Mouse (Mus musculus) forebrain, embryonic 10.5 days (tissue): ENCODE data around the gene Ptprm. TPM values are rescaled to one million over a fixed set of nuclear protein-coding genes. Genes with fewer than 3 reads are reported as not detected.

ENCODE experiments used
- DNase-seq: peaks from one replicate; pipeline ENCODE4 v3.0.0-alpha.2; 2017; ENCODE audit warnings: low spot score; ENCODE audit errors: extremely low spot score
- H3K27ac ChIP-seq: fragments of 300-500 bp; sonication (generic); 2 replicates; pipeline ENCODE4 v1.5.1; 2016; ENCODE audit warnings: mild to moderate bottlenecking
- H3K27me3 ChIP-seq: fragments of 300-500 bp; sonication (generic); 2 replicates; pipeline ENCODE4 v1.6.1; 2016; ENCODE audit warnings: mild to moderate bottlenecking; ENCODE audit not compliant: poor library complexity, severe bottlenecking
- H3K36me3 ChIP-seq: fragments of 300-500 bp; sonication (generic); replicated peaks from 2 replicates; pipeline ENCODE4 v1.6.1; 2016; ENCODE audit warnings: mild to moderate bottlenecking, moderate library complexity
- H3K4me1 ChIP-seq: fragments of 300-500 bp; sonication (generic); 2 replicates; pipeline ENCODE4 v1.6.1; 2016
- H3K4me3 ChIP-seq: fragments of 300-500 bp; sonication (generic); 2 replicates; pipeline ENCODE4 v1.5.1; 2016; ENCODE audit warnings: mild to moderate bottlenecking, moderate library complexity
- H3K9me3 ChIP-seq: fragments of 300-500 bp; sonication (generic); 2 replicates; pipeline ENCODE4 v1.6.1; 2016; ENCODE audit warnings: mild to moderate bottlenecking, moderate library complexity
- WGBS: fragments of 180-500 bp; shearing (Covaris S2); methylation state at CpG from one replicate; pipeline ENCODE4 v1.1.7; 2016; 5-methylcytosine and 5-hydroxymethylcytosine counted together
- polyA plus RNA-seq: library from polyadenylated mRNA; unstranded; fragments of >200 nt; fragmentation: Nextera tagmentation; extraction: Ambion mirVana; gene quantifications from 2 replicates; pipeline ENCODE4 v1.2.1, GENCODE M21; 2016

Gene Ptprm
- polyA plus RNA-seq, 1 experiment from 2014 or later, result 8.4 TPM

DNA sequence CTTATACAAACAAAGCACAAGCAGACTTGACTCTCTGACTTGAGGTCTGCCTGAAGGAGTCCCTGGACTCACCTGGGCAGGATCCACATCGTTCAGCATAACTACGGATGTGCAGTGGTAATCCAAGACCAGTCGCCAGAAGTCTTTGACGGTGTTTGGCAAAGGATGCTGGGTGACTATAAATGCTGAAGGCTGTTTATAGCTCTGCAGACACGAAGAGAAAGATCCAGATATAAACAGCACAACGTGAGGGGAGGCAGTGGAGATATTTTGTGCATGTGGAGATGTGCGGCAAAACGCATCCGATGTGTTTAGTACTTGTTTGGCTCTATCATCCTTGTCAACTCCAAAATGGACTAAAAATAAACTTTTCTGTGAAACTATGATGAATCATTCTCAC, 666.1 kb downstream of the Ptprm start:
- no peak for DNase-seq
- H3K36me3 ChIP-seq, result 0 out of 2 replicates have a peak, but pooled peaks cover 10% of the 10 kb centered on the region
- WGBS, result 94% methylated on average over 9 of the region's 9 CpGs
- H3K27ac ChIP-seq, result no peak overlapping the region
- peaks cover 5% of the 10 kb centered on the region for H3K4me1 ChIP-seq
- H3K4me3 ChIP-seq, result no peak overlapping the region
- H3K9me3 ChIP-seq, result no peaks in the 10 kb centered on the region
- H3K27me3 ChIP-seq, result no peaks in the 10 kb centered on the region

DNA sequence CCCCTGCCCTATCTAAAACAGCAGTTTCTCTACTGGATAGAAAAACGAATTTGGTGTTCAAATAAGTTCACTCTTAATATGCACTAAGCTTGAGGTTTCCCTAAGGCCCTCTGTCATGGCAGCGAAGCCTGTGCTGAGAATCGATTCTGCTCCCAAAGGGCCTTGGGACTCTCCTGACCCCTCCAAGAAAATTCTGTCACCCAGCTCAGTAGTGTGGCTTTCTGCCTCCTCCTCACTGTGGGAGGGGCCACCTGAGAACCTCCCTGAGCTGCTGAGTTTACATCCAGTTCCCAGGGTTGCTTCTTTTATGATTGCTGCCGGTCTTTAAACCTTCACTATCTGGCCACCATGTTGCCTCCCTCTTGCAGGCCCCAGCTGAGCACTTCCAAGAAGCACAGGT, 666.7 kb downstream of the Ptprm start:
- Histone ChIP-seq H3K4me3 (no peak overlapping the region), H3K27ac (no peak overlapping the region), H3K36me3 (0 out of 2 replicates have a peak, but pooled peaks cover 10% of the 10 kb centered on the region), H3K27me3 (no peaks in the 10 kb centered on the region), H3K9me3 (no peaks in the 10 kb centered on the region), H3K4me1 (peaks cover 4% of the 10 kb centered on the region; the same call in 1 of the 2 replicates)
- 88% methylated on average over 4 of the region's 4 CpGs for WGBS
- DNase-seq, result no peak

DNA sequence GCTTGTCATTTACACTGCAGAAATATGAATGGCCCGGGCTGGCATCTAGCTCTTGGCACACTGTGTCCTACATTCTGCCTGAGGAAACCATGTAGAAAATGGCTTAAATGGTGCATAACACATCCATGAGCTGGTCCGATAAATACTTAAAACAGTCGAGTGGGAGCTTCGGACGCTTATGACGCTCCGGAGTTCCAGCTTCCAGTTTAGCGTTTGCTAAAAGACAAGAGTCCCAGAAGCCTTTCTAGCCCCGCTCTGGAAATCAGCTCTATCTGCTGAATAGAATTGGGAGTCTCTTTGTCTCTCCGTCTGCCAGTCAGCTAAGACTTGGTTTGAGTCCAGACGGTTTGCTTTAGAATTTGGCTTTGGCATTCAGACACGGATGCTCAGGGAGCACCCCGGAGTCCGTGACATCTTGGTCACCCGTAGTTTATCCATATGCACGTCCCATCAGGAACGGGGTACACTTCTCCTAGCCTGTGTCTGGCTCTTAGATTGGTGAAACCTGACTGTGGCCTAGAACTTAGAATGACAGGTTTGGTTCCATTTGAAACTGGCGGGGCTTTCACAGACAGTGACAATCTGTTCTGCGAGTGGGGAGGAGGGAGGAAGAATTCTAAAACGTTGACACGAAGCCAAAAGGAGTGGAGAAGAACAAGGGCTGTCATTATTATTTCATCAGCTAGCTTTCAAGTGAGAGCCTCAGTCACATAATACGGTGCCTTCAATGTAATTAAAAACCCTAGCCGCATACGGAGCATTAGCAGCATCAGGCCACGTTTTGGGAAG, 667.4 kb downstream of the Ptprm start:
- 0 out of 2 replicates have a peak, but pooled peaks cover 10% of the 10 kb centered on the region for H3K36me3 ChIP-seq
- DNase-seq, result no peak
- no peaks in the 10 kb centered on the region for H3K9me3 ChIP-seq
- no peak overlapping the region for H3K4me3 ChIP-seq
- 90% methylated on average over 25 of the region's 25 CpGs for whole genome bisulfite sequencing
- no peaks in the 10 kb centered on the region for H3K27me3 ChIP-seq
- H3K4me1 ChIP-seq, result peaks cover 4% of the 10 kb centered on the region; the same call in 1 of the 2 replicates
- H3K27ac ChIP-seq, result no peak overlapping the region

- H3K4me1 ChIP-seq, result peaks cover 4% of the 10 kb centered on the region; the same call in 1 of the 2 replicates
- H3K27me3 ChIP-seq, result no peaks in the 10 kb centered on the region
- H3K9me3 ChIP-seq, result no peaks in the 10 kb centered on the region
- whole genome bisulfite sequencing, result 82% methylated on average over 8 of the region's 8 CpGs
- 0 out of 2 replicates have a peak, but pooled peaks cover 8% of the 10 kb centered on the region for H3K36me3 ChIP-seq
- H3K4me3 ChIP-seq, result no peak overlapping the region
- H3K27ac ChIP-seq, result no peak overlapping the region
- DNase-seq, result no peak
Measured at GRCm38 (mm10) chr17:66683411-66683810, 670.8 kb downstream of the Ptprm start.

DNA sequence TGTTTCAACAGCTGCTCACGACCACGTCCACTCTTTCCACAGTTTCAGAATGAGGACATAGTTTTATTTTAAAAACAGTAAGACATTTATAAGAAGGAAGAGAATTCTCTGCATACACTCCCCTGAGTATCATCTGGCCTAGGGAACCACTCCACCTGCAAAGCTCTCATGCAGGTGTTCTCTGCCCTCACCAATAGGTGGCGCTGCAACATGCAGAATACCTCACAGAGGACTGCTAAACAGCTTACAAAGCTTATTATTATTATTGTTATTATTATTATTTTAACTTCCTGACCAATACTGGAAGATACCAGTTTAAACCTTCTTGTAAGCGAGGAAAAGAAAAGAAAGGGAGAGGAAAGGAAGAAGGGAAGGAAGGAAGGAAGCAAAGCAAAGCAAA, 673.6 kb downstream of the Ptprm start:
- 22% methylated on average over 4 of the region's 4 CpGs for WGBS
- H3K27me3 ChIP-seq, result no peaks in the 10 kb centered on the region

GRCm38 (mm10) chr17:66674667-66675066, 679.6 kb downstream of the Ptprm start:
- 91% methylated on average over 2 of the region's 2 CpGs for WGBS
- Histone ChIP-seq H3K27me3 (no peaks in the 10 kb centered on the region), H3K4me1 (peaks cover 16% of the 10 kb centered on the region), H3K4me3 (no peak overlapping the region), H3K9me3 (no peaks in the 10 kb centered on the region), H3K27ac (no peak overlapping the region), H3K36me3 (no peaks in the 10 kb centered on the region; the same call in 1 of the 2 replicates)
- DNase-seq, result no peak

More for the DNA sequence above, 673.6 kb downstream of the Ptprm start:
- DNase-seq, result peak; percentile 50
- H3K4me1 ChIP-seq, result peaks cover 4% of the 10 kb centered on the region; the same call in 1 of the 2 replicates
- no peaks in the 10 kb centered on the region for H3K9me3 ChIP-seq
- no peaks in the 10 kb centered on the region; the same call in 1 of the 2 replicates for H3K36me3 ChIP-seq
- H3K27ac ChIP-seq, result no peak overlapping the region
- H3K4me3 ChIP-seq, result no peak overlapping the region

GRCm38 (mm10) chr17:66671715-66672230, 682.5 kb downstream of the Ptprm start:
- WGBS, result 88% methylated on average over 16 of the region's 16 CpGs
- H3K27ac ChIP-seq, result no peak overlapping the region
- H3K36me3 ChIP-seq, result no peaks in the 10 kb centered on the region
- no peak overlapping the region for H3K4me3 ChIP-seq
- H3K9me3 ChIP-seq, result no peaks in the 10 kb centered on the region
- H3K27me3 ChIP-seq, result no peaks in the 10 kb centered on the region
- H3K4me1 ChIP-seq, result peaks cover 16% of the 10 kb centered on the region
- no peak for DNase-seq

- H3K36me3 ChIP-seq, result no peaks in the 10 kb centered on the region
- WGBS, result 55% methylated on average over 8 of the region's 8 CpGs
- DNase-seq, result no peak
- no peak overlapping the region for H3K4me3 ChIP-seq
- H3K27ac ChIP-seq, result no peak overlapping the region
- H3K27me3 ChIP-seq, result no peaks in the 10 kb centered on the region
- H3K9me3 ChIP-seq, result no peaks in the 10 kb centered on the region
- H3K4me1 ChIP-seq, result peaks cover 16% of the 10 kb centered on the region
Measured at GRCm38 (mm10) chr17:66671287-66671686, 683.0 kb downstream of the Ptprm start.

DNA sequence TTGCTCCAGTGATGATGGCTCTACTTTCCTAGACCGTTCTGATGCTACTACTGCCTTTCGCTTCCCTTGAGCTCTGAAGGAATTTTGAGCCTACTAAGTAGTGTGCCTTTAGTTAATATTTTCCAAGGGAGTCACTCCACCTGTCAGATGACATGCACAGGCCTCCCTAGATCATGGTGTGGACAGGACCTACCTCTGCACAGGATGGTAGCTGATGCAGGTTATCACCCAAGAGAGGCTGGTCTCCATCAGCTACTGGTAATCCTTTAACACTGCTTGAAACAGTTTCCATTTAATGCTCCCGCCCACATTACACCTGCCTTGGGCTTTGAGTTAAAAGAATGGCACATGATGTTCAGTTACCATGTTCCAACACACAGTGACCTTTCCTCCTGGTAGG, 688.5 kb downstream of the Ptprm start:
- 94% methylated on average over 3 of the region's 3 CpGs for WGBS
- Histone ChIP-seq H3K4me3 (no peak overlapping the region), H3K9me3 (no peaks in the 10 kb centered on the region), H3K36me3 (no peaks in the 10 kb centered on the region), H3K27ac (no peak overlapping the region), H3K4me1 (peaks cover 3% of the 10 kb centered on the region; the same call in 1 of the 2 replicates), H3K27me3 (no peaks in the 10 kb centered on the region)
- no peak for DNase-seq

DNA sequence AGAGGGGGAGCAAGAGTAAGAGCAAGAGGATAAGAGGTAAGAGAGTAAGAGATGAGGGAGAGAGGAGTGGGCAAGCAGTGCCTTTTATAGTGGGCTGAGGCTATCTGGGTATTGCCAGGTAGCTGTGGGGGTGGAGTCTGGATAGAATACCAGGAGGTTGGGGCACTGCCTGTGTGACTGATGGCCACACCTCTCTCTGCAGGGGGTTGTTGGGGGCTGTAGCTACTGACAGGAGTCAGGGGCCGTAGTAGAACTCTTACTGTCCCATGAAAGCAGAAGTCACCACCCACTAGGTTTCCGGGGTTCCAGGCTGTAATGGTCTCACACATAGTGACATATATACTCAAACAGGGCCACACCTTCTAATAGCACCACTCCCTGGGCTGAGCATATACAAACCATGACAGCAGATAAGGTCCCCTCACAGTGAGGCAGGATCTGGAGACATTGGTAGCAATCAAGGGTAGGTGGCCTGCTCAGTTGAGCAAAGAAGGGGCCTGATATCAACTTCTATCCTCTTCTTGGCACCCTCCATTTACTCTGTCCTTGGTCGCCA, 689.0 kb downstream of the Ptprm start:
- H3K36me3 ChIP-seq, result no peaks in the 10 kb centered on the region
- DNase-seq, result no peak
- H3K4me3 ChIP-seq, result no peak overlapping the region
- no peaks in the 10 kb centered on the region for H3K9me3 ChIP-seq
- WGBS, result 80% methylated on average over 3 of the region's 3 CpGs
- H3K27ac ChIP-seq, result no peak overlapping the region
- H3K27me3 ChIP-seq, result no peaks in the 10 kb centered on the region
- H3K4me1 ChIP-seq, result no peaks in the 10 kb centered on the region

GRCm38 (mm10) chr17:66664796-66665195, 689.5 kb downstream of the Ptprm start:
- Histone ChIP-seq H3K27me3 (no peaks in the 10 kb centered on the region), H3K9me3 (no peaks in the 10 kb centered on the region), H3K4me3 (no peak overlapping the region), H3K27ac (no peak overlapping the region), H3K4me1 (no peaks in the 10 kb centered on the region), H3K36me3 (no peaks in the 10 kb centered on the region)
- no peak for DNase-seq
- 65% methylated on average over 10 of the region's 10 CpGs for WGBS

GRCm38 (mm10) chr17:66659242-66659641, 695.0 kb downstream of the Ptprm start:
- no peak for DNase-seq
- H3K4me1 ChIP-seq, result no peaks in the 10 kb centered on the region
- no peak overlapping the region for H3K4me3 ChIP-seq
- 75% methylated on average over 3 of the region's 3 CpGs for WGBS
- no peak overlapping the region for H3K27ac ChIP-seq
- H3K36me3 ChIP-seq, result no peaks in the 10 kb centered on the region
- no peaks in the 10 kb centered on the region for H3K9me3 ChIP-seq
- H3K27me3 ChIP-seq, result no peaks in the 10 kb centered on the region
